Mouse (Mus musculus): ENCODE results near the gene Vmn1r88. TPM values are rescaled to one million over a fixed set of nuclear protein-coding genes. Genes with fewer than 3 reads are reported as not detected.
"Not testable (repeated sequence)": the region's sequence is repeated elsewhere in the genome, so short reads cannot be mapped to it uniquely, and the experiment has no call there.

Vmn1r88 gene
- under 1 TPM; 0.16 to 0.35 (median 0.27) TPM for total RNA-seq (2022)

DNA sequence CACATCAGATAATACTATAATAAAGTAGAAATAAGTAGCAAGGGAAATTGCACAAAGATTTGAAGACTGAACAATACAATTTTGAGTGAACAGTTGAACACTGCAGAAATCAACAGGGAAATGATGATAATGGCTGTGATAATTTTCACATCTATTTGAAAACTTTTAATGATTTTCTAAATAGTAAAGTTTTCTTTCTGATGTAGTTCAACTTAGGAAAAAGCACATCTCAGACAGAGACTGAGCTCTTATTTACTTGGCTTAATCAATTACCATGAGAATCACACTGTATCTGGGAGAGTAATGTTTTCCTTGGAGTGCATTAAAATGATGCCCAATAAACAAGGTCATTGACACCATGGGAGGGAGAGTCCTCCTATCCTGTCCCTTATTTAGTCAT is at the start of gene Vmn1r88:
TSS of gene Vmn1r88 (plus strand) at position 301 of the 400 bp plus-strand sequence.
- no peak for DNase-seq (ENCODE audit: low spot score in 2 of 2)

GRCm38 (mm10) chr7:13119817-13120216 is 39.6 kb upstream of the Vmn1r88 start, which contains the start of gene Vmn1r86:
Gene Vmn1r86, minus strand, starts transcription at chr7:13119917.
- no peak for DNase-seq (ENCODE audit: low spot score in 2 of 2)

DNA sequence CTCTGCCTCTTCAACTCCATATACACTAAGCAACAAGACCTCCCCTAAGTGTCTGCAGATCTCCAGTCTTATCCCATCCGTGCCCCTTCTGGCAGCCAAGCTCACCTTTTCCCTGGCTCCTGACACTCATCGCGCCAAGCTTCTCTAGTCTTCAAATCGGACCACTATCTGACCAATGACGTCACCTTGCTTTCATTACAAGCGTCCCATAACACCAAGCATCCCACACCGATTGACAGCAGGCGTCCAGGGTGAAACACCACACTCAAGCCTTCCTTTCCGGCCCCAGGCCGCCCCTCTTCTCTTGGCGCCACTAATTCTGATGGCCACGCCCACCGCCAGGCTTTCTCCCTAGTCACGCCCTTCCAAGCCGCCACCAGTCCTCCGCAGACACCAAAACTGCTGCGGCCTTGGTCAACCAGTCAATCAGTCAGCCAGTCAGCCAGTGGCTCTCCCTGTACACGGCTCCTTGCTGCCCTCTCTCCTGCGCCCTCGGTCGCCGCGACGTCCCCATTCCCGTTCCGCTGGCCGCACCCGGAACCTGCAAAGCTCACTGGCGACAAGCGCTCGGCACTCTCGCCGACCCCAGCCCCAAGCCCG is 35.7 kb upstream of the Vmn1r88 start:
- not testable (repeated sequence) for DNase-seq (ENCODE audit: low spot score in 2 of 2)

- no peak for DNase-seq (ENCODE audit: low spot score in 2 of 2)
Observed at GRCm38 (mm10) chr7:13131856-13132255, 27.5 kb upstream of the Vmn1r88 start.

DNA sequence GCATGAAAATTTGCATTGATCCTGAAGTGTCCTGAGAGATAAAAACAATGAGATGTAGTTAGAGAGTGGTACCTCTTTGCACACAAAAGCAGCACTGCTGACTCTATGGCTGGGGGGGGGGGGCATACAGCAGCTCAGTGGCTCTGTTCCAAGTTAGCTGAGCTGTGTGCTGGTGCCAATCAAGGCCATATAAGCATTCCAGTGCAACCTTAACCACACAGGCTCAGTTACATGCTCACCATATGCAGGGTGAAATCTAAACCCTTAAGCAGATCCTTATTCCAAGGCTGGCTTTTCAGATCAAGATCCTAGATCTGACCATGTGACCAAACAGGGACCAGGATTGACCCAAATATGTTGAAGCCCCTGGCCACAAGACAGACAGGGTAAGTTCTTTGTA is 22.0 kb upstream of the Vmn1r88 start:
- no peak for DNase-seq (ENCODE audit: low spot score in 2 of 2)

- no peak for DNase-seq (ENCODE audit: low spot score in 2 of 2)
Observed at GRCm38 (mm10) chr7:13140057-13140456, 19.3 kb upstream of the Vmn1r88 start, which contains the start of gene Vmn1r87. Gene Vmn1r87, minus strand, starts transcription at chr7:13140157.

- DNase-seq (ENCODE audit: low spot score in 2 of 2): no peak
Observed at GRCm38 (mm10) chr7:13212720-13213119, 53.4 kb downstream of the Vmn1r88 start, which contains the start of gene Vmn1r89. Gene Vmn1r89, plus strand, starts transcription at chr7:13213020.

Other genes with a start within 250 kb of the Vmn1r88 start
- gene Rps5, start 237.3 kb upstream of the Vmn1r88 start, total RNA-seq (2022): 100 to 1,000 TPM; 383 to 519 (median 436) TPM
- gene Rnf225, start 232.2 kb upstream of the Vmn1r88 start, total RNA-seq (2022): 1 to 10 TPM in 1 of 4 experiments, under 1 TPM in 3; 0.77 to 1.4 (median 0.92) TPM
- gene Zfp324, start 193.7 kb upstream of the Vmn1r88 start, total RNA-seq (2022): 10 to 100 TPM in 3 of 4 experiments, 1 to 10 TPM in 1; 9.5 to 11.6 (median 11.3) TPM
- 10 to 100 TPM in 1 of 4 experiments, 1 to 10 TPM in 3; 7.5 to 10.8 (median 8.8) TPM for gene Zfp446, start 181.7 kb upstream of the Vmn1r88 start, total RNA-seq (2022)
- under 1 TPM in 3 of 4 experiments, not detected in 1; 0.27 to 0.47 (median 0.27) TPM for gene Slc27a5, start 161.4 kb upstream of the Vmn1r88 start, total RNA-seq (2022)
- gene Trim28, start 160.5 kb upstream of the Vmn1r88 start, total RNA-seq (2022): 100 to 1,000 TPM; 244 to 272 (median 252) TPM
- 10 to 100 TPM; 27.0 to 29.6 (median 29.3) TPM for gene Zbtb45, start 149.5 kb upstream of the Vmn1r88 start, total RNA-seq (2022)
- 100 to 1,000 TPM; 145 to 152 (median 147) TPM for gene Chmp2a, start 124.8 kb upstream of the Vmn1r88 start, total RNA-seq (2022)
- gene Ube2m, start 121.3 kb upstream of the Vmn1r88 start, total RNA-seq (2022): 100 to 1,000 TPM; 188 to 210 (median 192) TPM
- 10 to 100 TPM; 12.1 to 16.3 (median 15.0) TPM for gene Mzf1, start 104.8 kb upstream of the Vmn1r88 start, total RNA-seq (2022)
- gene Vmn1r85, start 64.4 kb upstream of the Vmn1r88 start, total RNA-seq (2022): not detected
- gene Vmn1r86, start 39.7 kb upstream of the Vmn1r88 start, total RNA-seq (2022): not detected
- not detected for gene Vmn1r87, start 19.4 kb upstream of the Vmn1r88 start, total RNA-seq (2022)
- not detected for gene Vmn1r89, start 53.5 kb downstream of the Vmn1r88 start, total RNA-seq (2022)
- gene Lig1, start 117.7 kb downstream of the Vmn1r88 start, total RNA-seq (2022): 10 to 100 TPM in 2 of 4 experiments, 1 to 10 TPM in 2; 7.6 to 10.1 (median 9.3) TPM
- gene Zswim9, start 119.2 kb downstream of the Vmn1r88 start, total RNA-seq (2022): 10 to 100 TPM; 15.2 to 18.8 (median 17.9) TPM
- under 1 TPM; 0.12 to 0.32 (median 0.15) TPM for gene Pla2g4c, start 165.1 kb downstream of the Vmn1r88 start, total RNA-seq (2022)
- under 1 TPM in 3 of 4 experiments, not detected in 1; 0.35 to 0.80 (median 0.80) TPM for gene Cabp5, start 238.6 kb downstream of the Vmn1r88 start, total RNA-seq (2022)